Mouse (Mus musculus) liver, adult 2 months (tissue): ENCODE data around the gene Mitf.

Experiments used
- CTCF ChIP-seq: fragments of 200-500 bp; IDR thresholded peaks from 2 replicates; pipeline ENCODE4 v1.5.1; 2011; ENCODE audit warnings: low read depth, low read length, control low read depth
- POLR2A ChIP-seq: fragments of 200-500 bp; IDR thresholded peaks from 2 replicates; pipeline ENCODE4 v1.6.1; 2011; ENCODE audit warnings: low read length, control low read depth; ENCODE audit not compliant: insufficient read depth; ENCODE audit errors: extremely low read depth

DNA sequence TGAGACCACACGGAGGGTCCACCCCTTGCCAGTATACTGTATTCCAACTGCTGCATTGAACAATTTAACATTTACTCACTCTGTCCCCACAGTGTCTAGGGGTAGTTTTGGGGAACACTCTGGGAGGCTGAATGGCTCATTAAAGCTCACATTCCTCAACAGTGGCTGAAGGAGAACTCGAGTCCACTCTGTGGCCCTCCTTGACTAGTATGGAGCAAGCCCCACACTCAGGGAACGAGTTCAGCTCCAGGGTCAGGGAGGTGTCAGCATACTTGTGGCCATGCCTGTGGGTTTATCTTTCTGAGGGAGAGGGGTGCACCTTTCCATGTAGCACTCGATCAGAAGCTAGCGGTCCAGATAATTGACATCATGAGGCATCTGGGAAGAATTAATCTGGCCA is 130.3 kb downstream of the Mitf start:
- TF ChIP-seq CTCF = no peak
- no peak for TF ChIP-seq POLR2A
